Mouse (Mus musculus): ENCODE data around the gene Cdh16.

Gene Cdh16

DNA sequence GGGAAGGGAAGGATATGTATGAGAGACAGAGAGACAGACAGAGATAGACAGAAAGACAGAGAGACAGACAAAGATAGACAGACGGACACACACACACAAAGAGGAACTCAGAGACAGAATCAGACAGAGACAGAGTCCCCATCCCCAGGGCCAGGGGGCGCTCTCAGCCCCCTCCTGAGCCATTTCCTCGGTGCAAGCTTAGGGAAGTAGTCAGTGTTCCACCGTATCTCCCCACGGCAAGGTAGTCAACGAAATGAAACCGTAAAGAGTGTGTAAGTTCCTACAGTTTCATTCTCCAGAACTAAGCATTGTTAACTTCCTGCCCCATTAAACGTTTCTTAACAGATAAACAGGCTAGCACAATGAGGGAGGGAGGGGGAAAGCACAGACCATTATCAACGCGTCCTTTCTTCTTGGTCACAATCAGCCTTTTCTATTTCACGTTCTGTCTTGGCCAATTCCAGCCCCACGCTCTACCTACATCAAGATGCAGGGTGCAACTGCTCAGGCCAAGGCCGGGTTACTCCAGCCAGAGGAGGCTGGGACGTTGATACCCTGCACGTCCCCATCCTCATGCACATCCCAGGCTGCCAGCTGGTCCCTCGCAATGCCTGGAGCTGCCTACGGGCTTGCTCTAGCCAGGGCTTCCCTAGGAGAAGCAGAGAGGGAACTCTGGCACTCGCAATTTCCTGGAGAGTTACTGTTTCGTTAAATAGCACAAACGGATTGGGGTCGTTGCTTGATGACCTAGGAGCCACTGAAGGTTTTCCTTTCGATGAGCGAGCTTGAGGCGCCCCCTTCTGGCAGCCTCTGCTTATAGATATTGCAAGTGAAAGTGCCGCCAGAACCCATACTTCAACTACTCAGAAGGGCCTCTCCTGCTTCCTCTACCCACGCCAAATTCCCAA, 53.5 kb downstream of the Cdh16 start:
- peak; percentile 86 to 96 for DNase-seq

GRCm38 (mm10) chr8:104569559-104569958, 54.6 kb downstream of the Cdh16 start:
- DNase-seq = peak; percentile 76

GRCm38 (mm10) chr8:104565457-104565798, 58.8 kb downstream of the Cdh16 start:
- DNase-seq = no peak

GRCm38 (mm10) chr8:104564633-104565456, 59.4 kb downstream of the Cdh16 start:
- peak; percentile 90 to 95 for DNase-seq

GRCm38 (mm10) chr8:104560731-104561130, 63.5 kb downstream of the Cdh16 start:
- no peak for DNase-seq

- no peak for DNase-seq
Observed at GRCm38 (mm10) chr8:104557226-104557625, 67.0 kb downstream of the Cdh16 start.

DNA sequence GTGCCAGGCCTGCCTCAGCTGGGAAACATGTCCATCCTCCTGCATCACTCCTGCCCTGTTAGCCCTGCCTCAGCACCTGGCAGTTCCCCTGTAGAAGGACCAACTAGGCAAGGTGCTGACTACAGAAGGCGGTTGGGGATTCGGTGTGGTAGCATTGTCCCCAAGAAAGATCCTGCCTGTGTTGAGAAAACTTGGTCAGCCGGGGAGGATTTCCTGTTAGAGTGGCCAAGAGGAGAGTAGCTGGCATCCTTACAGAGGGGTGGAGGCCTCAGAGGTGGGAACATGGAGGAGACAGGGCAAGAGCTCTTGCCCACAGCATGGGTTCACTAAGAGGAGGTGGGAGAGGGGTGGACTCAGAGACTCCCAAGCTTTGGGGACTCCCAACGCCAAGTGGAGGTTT, 69.0 kb downstream of the Cdh16 start:
- no peak for DNase-seq
